Mouse (Mus musculus) brain, embryonic 14.5 days (tissue): ENCODE data around the gene Pelp1.

ENCODE experiments used
- CTCF ChIP-seq: fragments of 200-500 bp; IDR thresholded peaks from 2 replicates; pipeline ENCODE4 v1.5.1; 2012; ENCODE audit warnings: inconsistent platforms, mild to moderate bottlenecking, moderate library complexity, borderline replicate concordance; ENCODE audit not compliant: insufficient read depth, insufficient read length; ENCODE audit errors: extremely low read depth
- POLR2A ChIP-seq: fragments of 200-500 bp; IDR thresholded peaks from 2 replicates; pipeline ENCODE4 v1.6.1; 2012; ENCODE audit warnings: mild to moderate bottlenecking, inconsistent platforms, borderline replicate concordance; ENCODE audit not compliant: poor library complexity, insufficient read depth, insufficient read length, severe bottlenecking; ENCODE audit errors: extremely low read depth

GRCm38 (mm10) chr11:70380478-70381005, 29.3 kb downstream of the Pelp1 start:
- TF ChIP-seq CTCF, result no peak
- TF ChIP-seq POLR2A, result no peak
